Mouse (Mus musculus) neural tube, embryonic 13.5 days (tissue): ENCODE results near the gene Lhfp. TPM values are rescaled to one million over a fixed set of nuclear protein-coding genes. Genes with fewer than 3 reads are reported as not detected.
"Not testable (repeated sequence)": the region's sequence is repeated elsewhere in the genome, so short reads cannot be mapped to it uniquely, and the experiment has no call there.

Experiments
- ATAC-seq: fragments of 200-750 bp; cut with Nextera tagmentation; 2 replicates; pipeline ENCODE4 v1.8.0; 2017; ENCODE audit warnings: low read depth, mild to moderate bottlenecking, moderate TSS enrichment, moderate library complexity
- H3K27ac ChIP-seq: fragments of 300-500 bp; sonication (generic); replicated peaks from 2 replicates; pipeline ENCODE4 v1.5.1; 2015; ENCODE audit warnings: moderate library complexity, mild to moderate bottlenecking, inconsistent platforms
- H3K27me3 ChIP-seq: fragments of 300-500 bp; sonication (generic); 2 replicates; pipeline ENCODE4 v1.6.1; 2015; ENCODE audit warnings: mild to moderate bottlenecking, inconsistent platforms
- H3K36me3 ChIP-seq: fragments of 300-500 bp; sonication (generic); 2 replicates; pipeline ENCODE4 v1.6.1; 2015; ENCODE audit warnings: mild to moderate bottlenecking, inconsistent platforms
- H3K4me1 ChIP-seq: fragments of 300-500 bp; sonication (generic); replicated peaks from 2 replicates; pipeline ENCODE4 v1.6.1; 2015; ENCODE audit warnings: inconsistent platforms
- H3K4me2 ChIP-seq: fragments of 300-500 bp; sonication (generic); 2 replicates; pipeline ENCODE4 v1.6.1; 2015; ENCODE audit warnings: inconsistent platforms, mild to moderate bottlenecking, moderate library complexity
- H3K4me3 ChIP-seq: fragments of 300-500 bp; sonication (generic); 2 replicates; pipeline ENCODE4 v1.5.1; 2015; ENCODE audit warnings: mild to moderate bottlenecking, inconsistent platforms
- H3K9ac ChIP-seq: fragments of 300-500 bp; sonication (generic); 2 replicates; pipeline ENCODE4 v1.6.1; 2015; ENCODE audit warnings: moderate library complexity, mild to moderate bottlenecking, inconsistent platforms
- H3K9me3 ChIP-seq: fragments of 300-500 bp; sonication (generic); 2 replicates; pipeline ENCODE4 v1.6.1; 2016; ENCODE audit warnings: inconsistent platforms
- whole genome bisulfite sequencing: fragments of 180-500 bp; shearing (Covaris S2); methylation state at CpG from one replicate; pipeline ENCODE4 v1.1.7; 2015; 5-methylcytosine and 5-hydroxymethylcytosine counted together
- polyA plus RNA-seq: library from polyadenylated mRNA; unstranded; fragments of >200 nt; fragmentation: Nextera tagmentation; extraction: Ambion mirVana; gene quantifications from 2 replicates; pipeline ENCODE4 v1.2.1, GENCODE M21; 2015

Gene Lhfp
- polyA plus RNA-seq, 1 experiment from 2014 or later, result 62.5 TPM

DNA sequence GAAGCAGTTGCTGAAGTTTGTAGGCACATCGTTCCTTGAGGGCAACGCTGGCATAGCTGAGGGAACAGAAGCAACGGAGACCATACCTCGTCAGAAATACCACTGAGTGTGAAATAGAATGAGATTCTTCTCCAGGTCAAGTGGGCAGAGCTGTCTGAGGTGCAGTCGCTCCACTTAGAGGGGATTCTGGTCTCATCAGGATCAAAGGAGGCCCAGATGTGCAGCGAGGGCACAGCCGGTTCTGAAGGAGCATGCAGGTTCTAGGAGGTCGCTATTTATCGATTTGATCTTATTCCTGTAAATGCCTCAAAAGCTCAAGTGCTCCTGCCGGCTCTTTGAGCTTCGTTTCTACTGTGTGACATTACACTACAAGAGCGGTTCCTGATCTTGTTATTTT lies 61.4 kb downstream of the Lhfp start:
- no peak overlapping the region for H3K27ac ChIP-seq
- H3K9me3 ChIP-seq, result no peaks in the 10 kb centered on the region
- no peak overlapping the region for H3K4me2 ChIP-seq
- 23% methylated on average over 12 of the region's 12 CpGs for WGBS
- no peaks in the 10 kb centered on the region for H3K36me3 ChIP-seq
- ATAC-seq, result no peak
- peaks cover 2% of the 10 kb centered on the region; the same call in 1 of the 2 replicates for H3K27me3 ChIP-seq
- H3K9ac ChIP-seq, result no peak overlapping the region
- H3K4me1 ChIP-seq, result peaks cover 35% of the 10 kb centered on the region
- no peak overlapping the region for H3K4me3 ChIP-seq

DNA sequence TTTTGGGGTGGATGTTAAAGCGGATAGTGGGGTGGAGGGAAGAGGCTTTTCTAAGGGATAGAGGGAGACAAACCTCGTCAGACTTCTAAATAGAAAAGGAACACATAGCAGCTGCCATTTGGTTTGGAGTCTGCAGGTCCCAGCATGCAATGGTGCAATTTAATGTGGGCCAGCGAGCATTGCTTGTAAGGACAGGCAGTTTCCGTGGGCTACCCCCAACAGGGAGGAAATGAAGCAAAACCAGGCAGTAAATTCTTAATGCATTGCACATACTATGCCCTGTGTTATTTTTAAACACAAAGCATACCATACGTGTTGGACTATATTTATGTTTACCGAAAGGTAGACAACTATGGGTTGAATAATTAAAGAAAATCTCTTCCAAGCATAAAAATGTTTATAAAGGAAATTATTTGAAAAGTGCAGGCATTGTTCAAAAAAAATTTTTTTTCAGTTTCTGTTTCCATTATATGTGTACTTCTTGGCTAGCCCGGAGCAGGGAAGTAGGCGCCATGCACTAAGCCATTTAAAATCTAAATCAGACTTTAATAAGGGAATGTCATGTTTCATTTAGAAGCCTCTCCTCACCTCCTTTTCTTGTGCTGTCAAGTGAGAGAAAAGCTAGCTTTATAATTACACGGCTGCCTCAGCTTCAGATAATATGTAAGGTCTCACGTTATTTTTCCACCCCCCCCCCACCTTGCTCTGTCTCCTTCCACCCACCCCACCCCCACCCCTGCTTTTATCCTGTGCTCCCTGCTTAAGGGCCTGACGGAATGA lies 67.5 kb downstream of the Lhfp start:
- WGBS, result 41% methylated on average over 11 of the region's 11 CpGs
- Histone ChIP-seq H3K4me3 (no peak overlapping the region), H3K36me3 (0 out of 2 replicates have a peak, but pooled peaks cover 3% of the 10 kb centered on the region), H3K4me2 (no peak overlapping the region), H3K27me3 (0 out of 2 replicates have a peak, but pooled peaks cover 2% of the 10 kb centered on the region), H3K4me1 (peaks cover 16% of the 10 kb centered on the region; the same call in 1 of the 2 replicates), H3K27ac (no peak overlapping the region), H3K9me3 (peaks cover 7% of the 10 kb centered on the region), H3K9ac (no peak overlapping the region)
- no peak for ATAC-seq

DNA sequence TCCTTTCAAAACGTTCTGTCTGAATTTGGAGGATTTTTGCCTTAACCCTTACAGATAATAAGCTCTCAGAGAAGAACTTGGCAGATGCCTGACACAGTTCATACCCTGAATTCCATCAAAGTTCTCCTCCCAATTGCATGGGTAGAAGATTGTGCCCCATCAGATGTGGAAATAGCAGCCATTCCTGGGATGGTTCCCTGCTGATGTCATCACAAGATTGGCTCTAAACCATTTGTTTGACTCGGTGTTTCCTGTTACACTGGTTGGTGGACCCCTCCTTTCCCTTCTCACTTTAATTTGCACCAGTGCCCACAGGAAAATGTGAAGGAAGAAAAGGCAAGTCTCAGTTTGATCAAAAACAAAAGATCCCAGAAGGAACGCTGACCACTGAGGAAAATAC lies 68.6 kb downstream of the Lhfp start:
- no peak overlapping the region for H3K4me2 ChIP-seq
- H3K27me3 ChIP-seq, result 0 out of 2 replicates have a peak, but pooled peaks cover 2% of the 10 kb centered on the region
- no peak overlapping the region for H3K4me3 ChIP-seq
- no peak for ATAC-seq
- peaks cover 7% of the 10 kb centered on the region for H3K9me3 ChIP-seq
- peaks cover 12% of the 10 kb centered on the region; the same call in 1 of the 2 replicates for H3K4me1 ChIP-seq
- H3K36me3 ChIP-seq, result 0 out of 2 replicates have a peak, but pooled peaks cover 3% of the 10 kb centered on the region
- H3K27ac ChIP-seq, result no peak overlapping the region
- no peak overlapping the region for H3K9ac ChIP-seq
- 59% methylated on average over 3 of the region's 3 CpGs for WGBS

DNA sequence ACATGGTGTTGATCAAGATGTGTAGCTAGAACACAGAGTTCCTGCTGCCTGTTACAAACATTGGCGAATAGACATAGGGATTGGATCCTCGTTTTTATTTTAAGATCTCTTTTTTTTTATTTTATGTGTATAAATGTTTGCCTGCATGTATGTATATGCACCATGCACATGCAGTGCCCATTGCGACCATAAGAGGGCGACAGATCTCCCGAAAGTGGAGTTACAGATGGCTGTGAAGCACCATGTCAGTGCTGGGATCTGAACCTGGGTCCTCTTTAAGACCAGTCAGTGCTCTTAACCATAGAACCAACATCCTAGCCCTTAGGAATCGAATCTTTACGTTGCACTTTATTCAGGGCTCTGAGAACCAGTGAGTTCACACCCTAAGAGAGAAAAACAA lies 70.7 kb downstream of the Lhfp start:
- Histone ChIP-seq H3K27ac (no peak overlapping the region), H3K27me3 (no peaks in the 10 kb centered on the region), H3K9me3 (peaks cover 7% of the 10 kb centered on the region), H3K9ac (no peak overlapping the region), H3K36me3 (0 out of 2 replicates have a peak, but pooled peaks cover 3% of the 10 kb centered on the region), H3K4me3 (no peak overlapping the region), H3K4me1 (peaks cover 12% of the 10 kb centered on the region; the same call in 1 of the 2 replicates), H3K4me2 (no peak overlapping the region)
- WGBS, result 93% methylated on average over 7 of the region's 7 CpGs
- no peak for ATAC-seq

DNA sequence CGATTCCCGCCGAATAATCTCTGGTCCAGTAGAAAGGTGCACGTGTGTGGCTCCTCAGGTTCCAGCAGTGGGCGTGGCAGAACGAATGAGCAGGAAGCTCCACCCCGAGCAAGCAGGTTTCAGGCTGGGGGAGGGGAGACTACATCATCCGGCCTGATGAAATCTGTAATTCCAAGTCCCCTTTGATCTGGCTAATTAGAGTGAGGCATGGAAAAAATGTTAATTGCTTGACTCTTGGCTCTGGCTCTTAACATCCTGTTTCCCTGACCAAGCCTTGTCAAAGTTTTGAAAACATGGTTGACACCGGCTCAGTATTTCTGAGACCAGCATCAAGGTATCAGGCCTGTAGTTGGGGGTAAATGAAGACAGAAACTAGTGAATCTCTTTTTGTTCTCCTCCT lies 77.4 kb downstream of the Lhfp start:
- not testable (repeated sequence) for H3K27me3 ChIP-seq, H3K36me3 ChIP-seq, H3K4me2 ChIP-seq, H3K9ac ChIP-seq, H3K4me1 ChIP-seq, ATAC-seq, H3K4me3 ChIP-seq, H3K9me3 ChIP-seq, H3K27ac ChIP-seq
- WGBS, result 72% methylated on average over 5 of the region's 9 CpGs

DNA sequence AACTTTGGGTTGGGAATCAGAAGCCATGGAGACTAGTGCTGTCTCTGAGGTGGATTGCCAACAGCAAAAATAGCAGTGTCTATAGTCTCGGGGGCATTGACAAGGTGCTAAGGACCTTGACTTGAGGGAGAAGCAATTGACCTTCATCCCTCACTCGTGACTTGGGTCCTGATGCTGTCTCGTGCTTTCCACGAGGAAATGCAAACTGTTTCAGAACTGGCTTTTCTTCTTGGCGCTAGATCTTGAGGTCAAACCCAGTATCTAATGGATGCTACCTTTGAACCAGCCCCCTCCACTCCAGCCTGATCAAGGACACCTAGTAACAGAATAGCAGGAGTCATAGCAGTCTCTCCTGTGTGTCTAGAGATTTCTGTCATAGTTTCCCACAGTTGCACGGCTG lies 78.7 kb downstream of the Lhfp start:
- Histone ChIP-seq H3K4me3 (no peak overlapping the region), H3K9me3 (no peaks in the 10 kb centered on the region), H3K36me3 (no peaks in the 10 kb centered on the region), H3K27me3 (no peaks in the 10 kb centered on the region), H3K27ac (no peak overlapping the region), H3K4me2 (no peak overlapping the region), H3K9ac (no peak overlapping the region), H3K4me1 (no peaks in the 10 kb centered on the region)
- ATAC-seq, result no peak
- WGBS, result 90% methylated on average over 6 of the region's 6 CpGs

DNA sequence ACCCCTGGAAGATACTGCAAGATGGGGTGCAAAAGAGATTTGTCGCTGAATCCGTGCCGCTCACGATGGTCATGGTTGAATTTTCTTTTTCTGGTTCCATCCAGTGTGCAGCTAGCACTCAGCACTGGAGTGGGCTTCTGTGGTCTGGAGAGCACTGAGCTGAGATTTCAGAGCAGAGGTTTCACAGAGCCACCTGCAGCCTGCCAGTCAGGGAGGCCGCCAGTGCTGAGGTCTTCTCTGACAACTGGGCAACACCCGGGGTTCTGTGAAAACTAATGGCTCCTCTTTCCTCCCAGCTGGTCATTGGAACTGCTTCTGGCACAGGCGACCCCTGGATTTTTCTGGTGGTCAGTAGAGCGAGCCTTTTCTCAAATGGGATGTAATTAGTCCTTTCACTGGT lies 84.2 kb downstream of the Lhfp start:
- Histone ChIP-seq H3K9ac (no peak overlapping the region), H3K4me2 (no peak overlapping the region), H3K36me3 (no peaks in the 10 kb centered on the region), H3K27ac (no peak overlapping the region), H3K9me3 (no peaks in the 10 kb centered on the region), H3K4me1 (peaks cover 4% of the 10 kb centered on the region; the same call in 1 of the 2 replicates), H3K27me3 (no peaks in the 10 kb centered on the region), H3K4me3 (no peak overlapping the region)
- ATAC-seq, result no peak
- WGBS, result 55% methylated on average over 8 of the region's 8 CpGs

DNA sequence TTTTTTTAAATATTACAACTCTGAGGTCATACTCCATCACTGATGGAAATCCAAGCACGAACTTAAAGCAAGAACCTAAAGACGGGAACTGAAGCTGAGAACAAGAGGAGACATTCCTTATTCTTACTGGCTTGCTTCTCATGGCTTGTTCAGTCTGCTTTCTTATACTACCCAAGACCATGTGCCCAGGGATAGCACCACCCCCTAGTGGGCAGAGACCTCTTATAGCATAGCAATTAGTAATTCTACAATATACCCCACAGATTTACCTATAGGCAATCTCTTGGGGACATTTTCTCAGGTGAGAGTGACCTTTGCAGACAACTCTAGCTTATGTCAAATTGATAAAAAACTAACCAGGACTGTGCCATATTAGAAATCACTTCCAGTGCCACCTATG lies 97.5 kb downstream of the Lhfp start:
- Histone ChIP-seq H3K9ac (no peak overlapping the region), H3K27me3 (no peaks in the 10 kb centered on the region), H3K36me3 (no peaks in the 10 kb centered on the region), H3K4me3 (no peak overlapping the region), H3K9me3 (no peaks in the 10 kb centered on the region), H3K4me1 (peaks cover 18% of the 10 kb centered on the region), H3K4me2 (no peak overlapping the region), H3K27ac (no peak overlapping the region)
- WGBS, result 98% methylated on average over 2 of the region's 2 CpGs
- no peak for ATAC-seq

DNA sequence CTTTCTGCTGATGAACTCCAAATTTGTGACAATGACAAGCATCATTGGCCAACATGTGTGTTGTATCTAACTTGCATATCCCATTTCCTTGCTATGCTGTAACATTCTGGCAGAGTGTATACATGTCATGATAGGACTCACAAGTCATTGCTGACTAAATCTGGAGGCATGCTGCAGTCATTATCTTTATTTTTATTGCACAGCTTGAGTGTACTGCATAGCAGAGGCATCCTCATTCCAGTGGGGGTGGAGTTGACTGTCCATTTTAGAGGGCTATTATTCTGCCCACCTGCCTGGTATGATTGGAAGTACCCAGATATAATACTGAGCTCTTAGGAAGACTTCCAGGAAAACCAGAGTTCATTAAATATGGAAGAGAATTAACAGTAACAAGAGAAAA lies 97.9 kb downstream of the Lhfp start:
- Histone ChIP-seq H3K9ac (no peak overlapping the region), H3K4me2 (no peak overlapping the region), H3K4me3 (no peak overlapping the region), H3K9me3 (no peaks in the 10 kb centered on the region), H3K36me3 (no peaks in the 10 kb centered on the region), H3K4me1 (peaks cover 18% of the 10 kb centered on the region), H3K27me3 (no peaks in the 10 kb centered on the region), H3K27ac (no peak overlapping the region)
- no peak for ATAC-seq

DNA sequence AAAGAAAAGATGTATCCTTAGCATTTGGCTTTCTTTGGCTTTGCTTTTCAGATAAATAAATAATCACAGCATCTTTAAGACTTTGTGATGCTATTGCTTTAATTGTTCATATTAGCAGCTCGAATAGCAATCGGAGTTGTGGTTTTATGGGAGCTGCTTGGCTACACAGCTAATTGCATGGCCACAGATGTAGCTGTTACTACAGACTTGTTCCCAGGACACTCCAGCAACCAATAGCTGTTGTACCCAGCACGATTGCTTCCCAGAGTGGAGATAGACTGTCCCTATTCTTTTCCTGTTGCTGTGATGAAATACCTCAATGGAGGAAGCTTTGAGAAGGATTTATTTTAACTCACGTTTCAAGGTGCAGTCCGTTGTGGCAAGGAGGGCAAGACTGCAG lies 98.3 kb downstream of the Lhfp start:
- Histone ChIP-seq H3K4me1 (peaks cover 18% of the 10 kb centered on the region), H3K36me3 (no peaks in the 10 kb centered on the region), H3K27ac (peak overlapping the region; percentile 46; the same call in 1 of the 2 replicates), H3K9me3 (no peaks in the 10 kb centered on the region), H3K9ac (no peak overlapping the region), H3K4me2 (no peak overlapping the region), H3K27me3 (no peaks in the 10 kb centered on the region), H3K4me3 (no peak overlapping the region)
- ATAC-seq, result peak; percentile 67; the same call in 1 of the 2 replicates
- 61% methylated on average over 5 of the region's 5 CpGs for WGBS

DNA sequence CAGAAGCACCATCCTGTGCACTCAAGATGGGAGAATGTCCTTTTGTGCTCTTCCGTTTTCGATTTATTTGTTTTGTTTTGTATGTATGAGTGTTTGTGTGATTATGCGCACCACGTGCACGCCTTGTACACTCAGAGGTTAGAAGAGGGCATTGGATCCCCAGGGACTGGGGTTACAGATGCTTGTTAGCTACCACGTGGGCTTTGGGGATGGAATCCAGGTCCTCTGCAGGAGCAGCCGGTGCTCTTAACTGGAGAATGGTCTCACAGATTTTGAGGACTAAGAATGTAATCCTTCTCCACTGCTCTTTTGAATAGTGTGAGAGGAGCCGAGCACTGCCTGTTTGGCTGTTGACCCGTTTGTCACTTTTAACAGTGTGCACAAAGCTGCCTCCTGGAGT lies 101.2 kb downstream of the Lhfp start:
- 74% methylated on average over 9 of the region's 9 CpGs for WGBS
- no peak for ATAC-seq

DNA sequence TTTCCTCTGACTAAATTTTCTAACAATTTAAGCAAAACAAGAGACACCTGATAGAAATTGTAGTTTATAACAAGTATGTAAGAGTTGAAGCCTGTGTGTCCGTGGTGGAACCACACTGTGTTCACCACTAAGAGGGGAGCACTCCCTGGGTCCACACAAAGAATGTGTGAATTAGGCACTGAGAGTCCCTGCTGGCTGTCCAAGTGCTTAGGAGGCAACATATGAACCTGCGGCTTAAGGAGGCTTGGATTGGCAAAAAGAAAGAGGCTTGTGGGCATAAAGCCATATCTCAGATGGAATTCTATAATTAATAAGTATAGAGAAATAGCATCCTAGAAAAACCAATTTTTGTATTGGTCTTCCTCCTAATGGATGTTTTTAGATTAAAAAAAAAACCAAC lies 104.2 kb downstream of the Lhfp start:
- no peak for ATAC-seq
- Histone ChIP-seq H3K4me3 (no peak overlapping the region), H3K9me3 (no peaks in the 10 kb centered on the region), H3K27me3 (no peaks in the 10 kb centered on the region), H3K4me1 (peaks cover 7% of the 10 kb centered on the region; the same call in 1 of the 2 replicates), H3K36me3 (no peaks in the 10 kb centered on the region), H3K27ac (no peak overlapping the region), H3K9ac (no peak overlapping the region), H3K4me2 (no peak overlapping the region)
- WGBS, result 62% methylated on average over 2 of the region's 2 CpGs

More for the DNA sequence above, 101.2 kb downstream of the Lhfp start:
- H3K27ac ChIP-seq, result no peak overlapping the region
- H3K36me3 ChIP-seq, result no peaks in the 10 kb centered on the region
- no peak overlapping the region for H3K4me2 ChIP-seq
- peaks cover 18% of the 10 kb centered on the region for H3K4me1 ChIP-seq
- no peak overlapping the region for H3K9ac ChIP-seq
- H3K27me3 ChIP-seq, result no peaks in the 10 kb centered on the region
- no peaks in the 10 kb centered on the region for H3K9me3 ChIP-seq
- H3K4me3 ChIP-seq, result no peak overlapping the region

DNA sequence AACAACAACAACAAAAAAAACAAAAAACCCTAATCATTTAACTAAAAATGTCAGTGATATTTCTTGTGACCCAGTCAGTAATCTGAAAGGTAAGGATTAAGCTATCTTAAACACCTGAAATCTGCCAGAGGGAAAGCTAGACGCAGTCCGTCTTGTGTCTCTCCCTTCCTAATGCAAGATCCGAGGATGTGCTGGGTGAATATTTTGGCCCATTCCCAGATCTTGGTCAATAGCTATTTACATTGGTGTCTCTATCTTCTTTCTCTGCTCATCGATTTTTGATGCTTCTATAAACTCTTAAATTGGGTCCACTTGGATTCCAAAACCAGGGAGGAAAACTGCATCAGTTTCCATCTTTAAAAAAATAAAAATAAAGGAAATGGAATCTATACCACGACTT lies 104.6 kb downstream of the Lhfp start:
- H3K4me2 ChIP-seq, result no peak overlapping the region
- 83% methylated on average over 5 of the region's 5 CpGs for WGBS
- no peaks in the 10 kb centered on the region for H3K27me3 ChIP-seq
- no peaks in the 10 kb centered on the region for H3K36me3 ChIP-seq
- H3K27ac ChIP-seq, result no peak overlapping the region
- no peak overlapping the region for H3K4me3 ChIP-seq
- no peaks in the 10 kb centered on the region for H3K9me3 ChIP-seq
- ATAC-seq, result no peak
- H3K9ac ChIP-seq, result no peak overlapping the region
- peaks cover 7% of the 10 kb centered on the region; the same call in 1 of the 2 replicates for H3K4me1 ChIP-seq
